Mouse (Mus musculus) bone marrow, adult 2 months (tissue): Measurements from ENCODE around the gene Dusp5.

Experiments
- CTCF ChIP-seq: fragments of 200-500 bp; IDR thresholded peaks from 2 replicates; pipeline ENCODE4 v1.5.1; 2011; ENCODE audit warnings: low read length, control low read depth; ENCODE audit not compliant: control insufficient read depth, insufficient read depth
- POLR2A ChIP-seq: fragments of 200-500 bp; IDR thresholded peaks from 2 replicates; pipeline ENCODE4 v1.6.1; 2011; ENCODE audit warnings: low read depth, mild to moderate bottlenecking, control low read depth, low read length, borderline replicate concordance; ENCODE audit not compliant: control insufficient read depth

GRCm38 (mm10) chr19:53577025-53577800 lies 48.3 kb downstream of the Dusp5 start:
- TF ChIP-seq CTCF = no peak
- no peak for TF ChIP-seq POLR2A
